Mouse (Mus musculus): Measurements from ENCODE around the gene Ankzf1. TPM values are rescaled to one million over a fixed set of nuclear protein-coding genes. Genes with fewer than 3 reads are reported as not detected.

The Ankzf1 gene
- polyA plus RNA-seq, 1 experiment from 2014 or later: 25.4 TPM

- H3K36me3 ChIP-seq (ENCODE audit: control insufficient read depth, insufficient read depth, low read length): peaks cover 47% of the 10 kb centered on the region
- WGBS: 95% methylated on average over 11 of the region's 11 CpGs
- H3K4me3 ChIP-seq (ENCODE audit: low read length): no peak overlapping the region
- no peak for ATAC-seq
- H3K27ac ChIP-seq (ENCODE audit: low read length): no peak overlapping the region
- 0 out of 2 replicates have a peak, but pooled peaks cover 3% of the 10 kb centered on the region for H3K9me3 ChIP-seq (ENCODE audit: control insufficient read depth, low read length)
- no peaks in the 10 kb centered on the region for H3K27me3 ChIP-seq (replicated peaks; ENCODE audit: control insufficient read depth, insufficient read depth, low read length)
- peaks cover 12% of the 10 kb centered on the region for H3K4me1 ChIP-seq (ENCODE audit: control insufficient read depth, insufficient read depth, low read length)
- no peak overlapping the region for H3K9ac ChIP-seq (ENCODE audit: low read depth, low read length)
- H3K4me2 ChIP-seq (ENCODE audit: low read depth, low read length): no peak overlapping the region
Observed at GRCm38 (mm10) chr1:75185495-75185894, 6.5 kb upstream of the Ankzf1 start.

GRCm38 (mm10) chr1:75187126-75187525, 4.8 kb upstream of the Ankzf1 start:
- H3K27me3 ChIP-seq (replicated peaks; ENCODE audit: control insufficient read depth, insufficient read depth, low read length): no peaks in the 10 kb centered on the region
- H3K4me1 ChIP-seq (ENCODE audit: control insufficient read depth, insufficient read depth, low read length): peaks cover 12% of the 10 kb centered on the region
- no peak overlapping the region for H3K27ac ChIP-seq (ENCODE audit: low read length)
- 0 out of 2 replicates have a peak, but pooled peaks cover 3% of the 10 kb centered on the region for H3K9me3 ChIP-seq (ENCODE audit: control insufficient read depth, low read length)
- H3K4me2 ChIP-seq (ENCODE audit: low read depth, low read length): no peak overlapping the region
- ATAC-seq: no peak
- no peak overlapping the region for H3K9ac ChIP-seq (ENCODE audit: low read depth, low read length)
- no peak overlapping the region for H3K4me3 ChIP-seq (ENCODE audit: low read length)
- peaks cover 41% of the 10 kb centered on the region for H3K36me3 ChIP-seq (ENCODE audit: control insufficient read depth, insufficient read depth, low read length)

- peaks cover 33% of the 10 kb centered on the region for H3K36me3 ChIP-seq (ENCODE audit: control insufficient read depth, insufficient read depth, low read length)
- ATAC-seq: no peak
- no peak overlapping the region for H3K4me2 ChIP-seq (ENCODE audit: low read depth, low read length)
- 95% methylated on average over 2 of the region's 2 CpGs for WGBS
- no peaks in the 10 kb centered on the region for H3K9me3 ChIP-seq (ENCODE audit: control insufficient read depth, low read length)
- peaks cover 13% of the 10 kb centered on the region for H3K4me1 ChIP-seq (ENCODE audit: control insufficient read depth, insufficient read depth, low read length)
- no peak overlapping the region for H3K9ac ChIP-seq (ENCODE audit: low read depth, low read length)
- H3K27me3 ChIP-seq (replicated peaks; ENCODE audit: control insufficient read depth, insufficient read depth, low read length): no peaks in the 10 kb centered on the region
- H3K27ac ChIP-seq (ENCODE audit: low read length): no peak overlapping the region
- no peak overlapping the region for H3K4me3 ChIP-seq (ENCODE audit: low read length)
Observed at GRCm38 (mm10) chr1:75187914-75188483, 4.0 kb upstream of the Ankzf1 start.

- peak overlapping the region; percentile 69 for H3K4me2 ChIP-seq (ENCODE audit: low read depth, low read length)
- 44% methylated on average over 2 of the region's 2 CpGs for WGBS
- peak overlapping the region; percentile 91 for H3K4me3 ChIP-seq (ENCODE audit: low read length)
- H3K36me3 ChIP-seq (ENCODE audit: control insufficient read depth, insufficient read depth, low read length): peaks cover 25% of the 10 kb centered on the region
- peak overlapping the region; percentile 93 for H3K9ac ChIP-seq (ENCODE audit: low read depth, low read length)
- no peak overlapping the region for H3K27ac ChIP-seq (ENCODE audit: low read length)
- H3K9me3 ChIP-seq (ENCODE audit: control insufficient read depth, low read length): no peaks in the 10 kb centered on the region
- peaks cover 17% of the 10 kb centered on the region for H3K4me1 ChIP-seq (ENCODE audit: control insufficient read depth, insufficient read depth, low read length)
- H3K27me3 ChIP-seq (replicated peaks; ENCODE audit: control insufficient read depth, insufficient read depth, low read length): no peaks in the 10 kb centered on the region
- ATAC-seq: no peak
Observed at GRCm38 (mm10) chr1:75190577-75190976, 1.4 kb upstream of the Ankzf1 start.

- ATAC-seq: no peak
- Histone ChIP-seq H3K36me3 (ENCODE audit: control insufficient read depth, insufficient read depth, low read length) (peaks cover 18% of the 10 kb centered on the region), H3K4me2 (ENCODE audit: low read depth, low read length) (peak overlapping the region; percentile 69), H3K9me3 (ENCODE audit: control insufficient read depth, low read length) (no peaks in the 10 kb centered on the region), H3K27me3 (replicated peaks; ENCODE audit: control insufficient read depth, insufficient read depth, low read length) (no peaks in the 10 kb centered on the region), H3K4me3 (ENCODE audit: low read length) (peak overlapping the region; percentile 91), H3K27ac (ENCODE audit: low read length) (peak overlapping the region; percentile 89), H3K4me1 (ENCODE audit: control insufficient read depth, insufficient read depth, low read length) (peaks cover 17% of the 10 kb centered on the region), H3K9ac (ENCODE audit: low read depth, low read length) (peak overlapping the region; percentile 93)
- 41% methylated on average over 5 of the region's 5 CpGs for WGBS
Observed at GRCm38 (mm10) chr1:75191258-75191621, 711 bp upstream of the Ankzf1 start.

- peak overlapping the region; percentile 90 for H3K9ac ChIP-seq (ENCODE audit: low read depth, low read length)
- ATAC-seq: peak; percentile 66
- under 1% methylated on average over 19 of the region's 19 CpGs for whole genome bisulfite sequencing
Observed at GRCm38 (mm10) chr1:75192452-75192851, 501 bp downstream of the Ankzf1 start.

GRCm38 (mm10) chr1:75201236-75201635, 9.3 kb downstream of the Ankzf1 start:
- no peak overlapping the region for H3K27ac ChIP-seq (ENCODE audit: low read length)
- H3K9me3 ChIP-seq (ENCODE audit: control insufficient read depth, low read length): no peaks in the 10 kb centered on the region
- H3K4me2 ChIP-seq (ENCODE audit: low read depth, low read length): no peak overlapping the region
- no peak for ATAC-seq
- H3K27me3 ChIP-seq (replicated peaks; ENCODE audit: control insufficient read depth, insufficient read depth, low read length): no peaks in the 10 kb centered on the region
- no peaks in the 10 kb centered on the region for H3K4me1 ChIP-seq (ENCODE audit: control insufficient read depth, insufficient read depth, low read length)
- H3K9ac ChIP-seq (ENCODE audit: low read depth, low read length): no peak overlapping the region
- H3K4me3 ChIP-seq (ENCODE audit: low read length): no peak overlapping the region
- WGBS: 79% methylated on average over 1 of the region's 1 CpGs
- H3K36me3 ChIP-seq (ENCODE audit: control insufficient read depth, insufficient read depth, low read length): peaks cover 8% of the 10 kb centered on the region

More at GRCm38 (mm10) chr1:75192452-75192851, 501 bp downstream of the Ankzf1 start:
- Histone ChIP-seq H3K4me1 (ENCODE audit: control insufficient read depth, insufficient read depth, low read length) (peaks cover 17% of the 10 kb centered on the region), H3K27ac (ENCODE audit: low read length) (peak overlapping the region; percentile 98), H3K27me3 (replicated peaks; ENCODE audit: control insufficient read depth, insufficient read depth, low read length) (no peaks in the 10 kb centered on the region), H3K4me2 (ENCODE audit: low read depth, low read length) (peak overlapping the region; percentile 81), H3K4me3 (ENCODE audit: low read length) (peak overlapping the region; percentile 91), H3K9me3 (ENCODE audit: control insufficient read depth, low read length) (no peaks in the 10 kb centered on the region), H3K36me3 (ENCODE audit: control insufficient read depth, insufficient read depth, low read length) (peaks cover 8% of the 10 kb centered on the region)

GRCm38 (mm10) chr1:75208967-75209678, 17.2 kb downstream of the Ankzf1 start:
- Histone ChIP-seq H3K27ac (ENCODE audit: low read length) (peak overlapping the region; percentile 48; the same call in 1 of the 2 replicates), H3K27me3 (replicated peaks; ENCODE audit: control insufficient read depth, insufficient read depth, low read length) (no peaks in the 10 kb centered on the region), H3K4me3 (ENCODE audit: low read length) (peak overlapping the region; percentile 54), H3K9me3 (ENCODE audit: control insufficient read depth, low read length) (no peaks in the 10 kb centered on the region), H3K4me2 (ENCODE audit: low read depth, low read length) (peak overlapping the region; percentile 66), H3K36me3 (ENCODE audit: control insufficient read depth, insufficient read depth, low read length) (peaks cover 13% of the 10 kb centered on the region), H3K4me1 (ENCODE audit: control insufficient read depth, insufficient read depth, low read length) (peaks cover 45% of the 10 kb centered on the region), H3K9ac (ENCODE audit: low read depth, low read length) (peak overlapping the region; percentile 73)
- ATAC-seq: no peak
- 11% methylated on average over 34 of the region's 34 CpGs for WGBS

- Histone ChIP-seq H3K9ac (ENCODE audit: low read depth, low read length) (peak within 1 kb of the TSS; percentile 96), H3K27me3 (replicated peaks; ENCODE audit: control insufficient read depth, insufficient read depth, low read length) (no peaks in the 10 kb centered on the region), H3K36me3 (ENCODE audit: control insufficient read depth, insufficient read depth, low read length) (peaks cover 14% of the 10 kb centered on the region), H3K9me3 (ENCODE audit: control insufficient read depth, low read length) (no peaks in the 10 kb centered on the region), H3K4me1 (ENCODE audit: control insufficient read depth, insufficient read depth, low read length) (peaks cover 55% of the 10 kb centered on the region), H3K4me3 (ENCODE audit: low read length) (peak within 1 kb of the TSS; percentile 90), H3K4me2 (ENCODE audit: low read depth, low read length) (peak within 1 kb of the TSS; percentile 87), H3K27ac (ENCODE audit: low read length) (0 out of 2 replicates have a peak within 1 kb of the TSS, but pooled peaks have one; percentile 42)
- ATAC-seq: peak; percentile 86
- 5% methylated on average over 42 of the region's 42 CpGs for WGBS
Observed at GRCm38 (mm10) chr1:75210136-75211087, 18.5 kb downstream of the Ankzf1 start, which contains the start of the genes Glb1l and Stk16. Gene Glb1l, minus strand, starts transcription at chr1:75210813. Gene Stk16, plus strand, starts transcription at chr1:75210838.
